Mouse (Mus musculus): Measurements from ENCODE around the gene Fcgr4. TPM values are rescaled to one million over a fixed set of nuclear protein-coding genes. Genes with fewer than 3 reads are reported as not detected.

The Fcgr4 gene
- polyA plus RNA-seq, 1 experiment from 2014 or later, result 0.56 TPM

DNA sequence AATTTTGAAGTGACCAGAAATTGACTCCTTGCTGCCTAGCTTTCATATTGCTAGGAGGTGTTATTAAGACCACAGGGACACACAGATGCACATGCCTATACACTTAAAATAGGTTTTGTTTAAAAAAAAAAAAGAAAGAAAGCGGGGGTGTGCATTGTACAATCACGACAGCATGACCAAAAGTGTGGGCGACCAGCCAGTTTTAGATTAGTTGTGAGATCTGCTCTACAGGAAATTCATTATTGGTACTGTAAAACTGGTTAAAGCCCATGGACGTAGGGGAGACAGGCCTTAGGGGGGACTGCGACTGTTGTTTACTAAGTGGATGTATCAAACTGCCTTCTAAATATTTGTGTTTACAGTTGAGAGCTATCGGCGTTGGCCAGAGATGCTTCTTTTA lies 21.2 kb downstream of the Fcgr4 start:
- Histone ChIP-seq H3K4me1 (replicated peaks; ENCODE audit: control insufficient read depth, insufficient read depth, low read length) (0 out of 2 replicates have a peak, but pooled peaks cover 7% of the 10 kb centered on the region), H3K4me3 (replicated peaks; ENCODE audit: low read length) (no peak overlapping the region), H3K36me3 (replicated peaks; ENCODE audit: control insufficient read depth, insufficient read depth) (no peaks in the 10 kb centered on the region), H3K9me3 (ENCODE audit: control insufficient read depth, low read length) (no peaks in the 10 kb centered on the region), H3K27me3 (ENCODE audit: control insufficient read depth, insufficient read depth, low read length) (peaks cover 9% of the 10 kb centered on the region), H3K9ac (no peak overlapping the region), H3K4me2 (replicated peaks) (no peak overlapping the region), H3K27ac (no peak overlapping the region)
- 90% methylated on average over 7 of the region's 7 CpGs for WGBS
- ATAC-seq (ENCODE audit: low FRiP score) (no peak), DNase-seq (ENCODE audit: low spot score) (no peak)

DNA sequence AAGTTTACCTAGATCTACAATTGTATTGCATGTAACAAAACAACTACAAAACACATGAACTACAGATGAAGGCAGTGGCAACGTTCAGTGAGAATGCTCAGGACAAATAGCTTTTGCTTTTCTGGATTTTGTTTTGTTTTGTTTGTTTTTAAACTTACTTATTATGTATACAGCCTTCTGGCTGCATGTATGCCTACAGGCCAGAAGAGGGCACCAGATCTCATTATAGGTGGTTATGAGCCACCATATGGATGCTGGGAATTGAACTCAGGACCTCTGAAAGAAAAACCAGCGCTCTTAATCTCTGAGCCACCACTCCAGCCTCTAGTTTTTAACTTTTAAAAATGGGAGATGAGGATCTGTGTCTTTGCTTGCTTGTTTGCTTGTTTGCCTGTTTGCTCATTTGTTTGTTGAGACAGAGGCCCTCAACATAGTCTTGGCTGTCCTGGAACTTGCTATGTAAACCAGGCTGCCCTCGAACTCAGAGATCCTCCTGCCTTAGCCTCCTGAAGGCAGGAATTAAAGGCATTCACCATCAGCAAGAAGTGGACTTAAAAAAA lies 25.0 kb downstream of the Fcgr4 start:
- Histone ChIP-seq H3K36me3 (replicated peaks; ENCODE audit: control insufficient read depth, insufficient read depth) (no peaks in the 10 kb centered on the region), H3K4me1 (replicated peaks; ENCODE audit: control insufficient read depth, insufficient read depth, low read length) (no peaks in the 10 kb centered on the region), H3K4me2 (replicated peaks) (peak overlapping the region; percentile 50), H3K27ac (peak overlapping the region; percentile 80; the same call in 1 of the 2 replicates), H3K27me3 (ENCODE audit: control insufficient read depth, insufficient read depth, low read length) (no peaks in the 10 kb centered on the region), H3K9me3 (ENCODE audit: control insufficient read depth, low read length) (no peaks in the 10 kb centered on the region), H3K9ac (peak overlapping the region; percentile 55), H3K4me3 (replicated peaks; ENCODE audit: low read length) (peak overlapping the region; percentile 43)
- WGBS, result 66% methylated on average over 3 of the region's 3 CpGs
- no peak for DNase-seq (ENCODE audit: low spot score)
- ATAC-seq (ENCODE audit: low FRiP score), result no peak

DNA sequence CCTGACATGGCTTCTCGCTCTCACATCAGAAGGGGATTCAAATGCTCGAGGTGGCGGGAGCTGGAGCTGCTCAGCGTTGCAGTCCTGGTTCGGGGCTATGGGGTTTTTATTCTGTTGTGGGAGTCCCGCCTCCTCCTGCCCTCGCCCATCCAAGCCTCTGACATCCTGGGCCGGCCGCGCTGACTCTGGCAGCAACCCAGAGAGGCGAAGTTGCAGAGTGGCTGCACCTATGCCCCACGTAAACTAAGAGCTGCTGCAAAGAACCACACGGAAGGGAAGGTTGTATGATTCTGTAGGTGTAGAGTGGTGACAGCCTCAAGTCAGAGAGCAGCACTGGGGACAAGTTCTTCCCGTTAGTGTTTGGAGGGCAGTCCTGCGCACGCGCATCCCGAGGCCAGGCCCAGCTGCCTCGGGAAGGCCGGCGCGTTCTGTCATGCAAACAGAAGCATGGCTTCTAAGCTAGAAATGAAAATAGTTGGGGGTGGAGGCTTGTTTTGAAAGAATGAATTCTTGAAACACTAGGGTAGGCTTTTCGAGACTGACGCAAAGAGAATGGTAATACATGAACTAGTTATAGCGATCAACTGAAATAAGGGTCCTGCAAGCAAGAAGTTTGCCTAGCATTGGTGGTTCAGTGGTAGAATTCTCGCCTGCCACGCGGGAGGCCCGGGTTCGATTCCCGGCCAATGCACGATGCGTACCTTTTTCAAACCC lies 25.8 kb downstream of the Fcgr4 start:
- H3K27ac ChIP-seq, result peak overlapping the region; percentile 80
- H3K4me1 ChIP-seq (replicated peaks; ENCODE audit: control insufficient read depth, insufficient read depth, low read length), result no peaks in the 10 kb centered on the region
- no peaks in the 10 kb centered on the region for H3K36me3 ChIP-seq (replicated peaks; ENCODE audit: control insufficient read depth, insufficient read depth)
- ATAC-seq (ENCODE audit: low FRiP score), result peak; percentile 96
- no peaks in the 10 kb centered on the region for H3K9me3 ChIP-seq (ENCODE audit: control insufficient read depth, low read length)
- H3K27me3 ChIP-seq (ENCODE audit: control insufficient read depth, insufficient read depth, low read length), result no peaks in the 10 kb centered on the region
- peak overlapping the region; percentile 50 for H3K4me2 ChIP-seq (replicated peaks)
- DNase-seq (ENCODE audit: low spot score), result peak; percentile 100
- H3K9ac ChIP-seq, result peak overlapping the region; percentile 60
- peak overlapping the region; percentile 43 for H3K4me3 ChIP-seq (replicated peaks; ENCODE audit: low read length)
- WGBS, result under 1% methylated on average over 33 of the region's 33 CpGs

DNA sequence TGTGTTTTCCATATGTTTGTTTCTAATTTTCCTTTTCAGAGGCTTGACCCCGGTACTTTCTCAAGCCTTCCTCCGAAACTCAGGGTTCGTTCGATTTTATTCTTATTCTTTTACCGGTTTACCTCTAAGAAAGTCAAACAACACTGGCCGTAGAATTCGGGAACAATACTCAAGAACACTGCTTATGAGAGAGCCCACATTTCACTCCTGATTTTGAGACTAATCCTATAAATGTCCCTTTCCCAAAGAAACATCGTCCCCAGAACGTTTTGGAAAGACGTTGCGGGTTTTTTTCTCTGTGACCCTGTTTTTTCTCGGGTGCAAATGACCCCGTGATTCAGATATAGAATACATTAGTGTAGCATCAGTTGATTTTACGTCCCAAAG lies 26.4 kb downstream of the Fcgr4 start:
- Histone ChIP-seq H3K9ac (peak overlapping the region; percentile 60), H3K9me3 (ENCODE audit: control insufficient read depth, low read length) (no peaks in the 10 kb centered on the region), H3K4me1 (replicated peaks; ENCODE audit: control insufficient read depth, insufficient read depth, low read length) (no peaks in the 10 kb centered on the region), H3K27ac (peak overlapping the region; percentile 65; the same call in 1 of the 2 replicates), H3K27me3 (ENCODE audit: control insufficient read depth, insufficient read depth, low read length) (no peaks in the 10 kb centered on the region), H3K36me3 (replicated peaks; ENCODE audit: control insufficient read depth, insufficient read depth) (no peaks in the 10 kb centered on the region), H3K4me3 (replicated peaks; ENCODE audit: low read length) (peak overlapping the region; percentile 43), H3K4me2 (replicated peaks) (peak overlapping the region; percentile 50)
- ATAC-seq (ENCODE audit: low FRiP score) (peak; percentile 5; the same call in 1 of the 2 replicates), DNase-seq (ENCODE audit: low spot score) (no peak)
- 4% methylated on average over 14 of the region's 14 CpGs for WGBS

DNA sequence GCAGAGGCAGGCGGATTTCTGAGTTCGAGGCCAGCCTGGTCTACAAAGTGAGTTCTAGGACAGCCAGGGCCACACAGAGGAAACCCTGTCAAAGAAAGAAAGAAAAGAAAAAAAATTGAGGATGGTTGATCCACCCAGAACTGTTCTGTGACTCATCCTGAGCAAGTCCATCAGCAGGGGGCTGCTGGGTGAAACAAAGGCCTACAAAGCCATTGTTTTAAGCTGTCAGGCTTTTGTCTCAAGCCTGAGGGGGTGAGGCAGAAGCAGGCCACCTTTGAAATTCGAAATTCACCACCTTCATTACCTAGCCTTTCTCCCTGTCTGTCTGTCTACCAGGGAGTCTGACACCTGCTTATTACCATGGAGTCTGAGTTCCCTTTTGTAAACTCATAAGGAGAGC lies 27.8 kb downstream of the Fcgr4 start:
- H3K4me1 ChIP-seq (replicated peaks; ENCODE audit: control insufficient read depth, insufficient read depth, low read length), result no peaks in the 10 kb centered on the region
- DNase-seq (ENCODE audit: low spot score) (no peak), ATAC-seq (ENCODE audit: low FRiP score) (no peak)
- no peak overlapping the region for H3K4me3 ChIP-seq (replicated peaks; ENCODE audit: low read length)
- no peak overlapping the region for H3K27ac ChIP-seq
- no peaks in the 10 kb centered on the region for H3K9me3 ChIP-seq (ENCODE audit: control insufficient read depth, low read length)
- 73% methylated on average over 3 of the region's 3 CpGs for WGBS
- no peaks in the 10 kb centered on the region for H3K36me3 ChIP-seq (replicated peaks; ENCODE audit: control insufficient read depth, insufficient read depth)
- H3K4me2 ChIP-seq (replicated peaks), result no peak overlapping the region
- H3K9ac ChIP-seq, result no peak overlapping the region
- no peaks in the 10 kb centered on the region for H3K27me3 ChIP-seq (ENCODE audit: control insufficient read depth, insufficient read depth, low read length)

DNA sequence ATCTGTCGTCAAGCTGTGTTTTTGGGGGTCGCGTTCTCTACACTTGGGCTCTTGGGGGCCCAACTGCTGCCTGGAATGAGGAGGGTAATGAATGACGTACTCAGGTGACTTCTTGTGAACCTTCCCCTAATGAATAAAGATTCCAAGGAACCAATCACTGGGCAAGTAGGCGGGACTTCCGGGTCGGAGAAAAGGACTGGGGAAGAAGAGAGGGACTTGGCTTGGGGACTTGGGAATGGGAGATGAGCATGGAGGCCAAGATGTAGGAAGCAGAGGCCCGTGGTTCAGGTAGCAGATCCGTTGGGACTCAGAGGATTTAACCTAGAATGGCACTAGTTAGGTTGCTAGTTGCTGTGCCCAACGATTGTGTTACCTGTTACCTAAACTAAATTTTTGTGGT lies 30.5 kb downstream of the Fcgr4 start:
- Histone ChIP-seq H3K36me3 (replicated peaks; ENCODE audit: control insufficient read depth, insufficient read depth) (no peaks in the 10 kb centered on the region), H3K4me1 (replicated peaks; ENCODE audit: control insufficient read depth, insufficient read depth, low read length) (no peaks in the 10 kb centered on the region), H3K4me2 (replicated peaks) (no peak overlapping the region), H3K9me3 (ENCODE audit: control insufficient read depth, low read length) (no peaks in the 10 kb centered on the region), H3K27ac (no peak overlapping the region), H3K27me3 (ENCODE audit: control insufficient read depth, insufficient read depth, low read length) (no peaks in the 10 kb centered on the region), H3K4me3 (replicated peaks; ENCODE audit: low read length) (no peak overlapping the region), H3K9ac (no peak overlapping the region)
- ATAC-seq (ENCODE audit: low FRiP score) (no peak), DNase-seq (ENCODE audit: low spot score) (no peak)
- WGBS, result 52% methylated on average over 10 of the region's 10 CpGs

DNA sequence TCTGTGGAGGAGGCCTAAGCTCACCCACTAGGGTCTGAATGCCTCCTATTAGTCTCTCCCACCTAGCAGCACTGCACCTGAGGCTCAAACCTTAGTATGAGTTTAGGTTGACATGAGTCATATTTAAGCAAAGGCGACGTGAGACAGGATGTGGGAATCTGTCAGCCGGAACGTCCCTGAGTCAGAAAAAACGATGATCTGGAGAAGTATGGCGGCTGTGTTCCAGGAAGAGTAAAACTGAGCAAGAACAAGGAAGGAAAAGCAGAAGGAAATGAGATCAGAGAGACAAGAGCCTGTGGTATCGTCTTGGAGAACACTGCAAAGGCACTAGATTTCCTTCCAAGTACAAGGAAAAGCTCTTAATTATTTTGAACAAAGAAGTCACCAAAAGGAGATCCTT lies 32.1 kb downstream of the Fcgr4 start:
- Histone ChIP-seq H3K4me3 (replicated peaks; ENCODE audit: low read length) (no peak overlapping the region), H3K36me3 (replicated peaks; ENCODE audit: control insufficient read depth, insufficient read depth) (no peaks in the 10 kb centered on the region), H3K4me1 (replicated peaks; ENCODE audit: control insufficient read depth, insufficient read depth, low read length) (no peaks in the 10 kb centered on the region), H3K27ac (no peak overlapping the region), H3K27me3 (ENCODE audit: control insufficient read depth, insufficient read depth, low read length) (no peaks in the 10 kb centered on the region), H3K9ac (no peak overlapping the region), H3K9me3 (ENCODE audit: control insufficient read depth, low read length) (no peaks in the 10 kb centered on the region), H3K4me2 (replicated peaks) (no peak overlapping the region)
- DNase-seq (ENCODE audit: low spot score), result no peak
- no peak for ATAC-seq (ENCODE audit: low FRiP score)
- WGBS, result 91% methylated on average over 7 of the region's 7 CpGs

DNA sequence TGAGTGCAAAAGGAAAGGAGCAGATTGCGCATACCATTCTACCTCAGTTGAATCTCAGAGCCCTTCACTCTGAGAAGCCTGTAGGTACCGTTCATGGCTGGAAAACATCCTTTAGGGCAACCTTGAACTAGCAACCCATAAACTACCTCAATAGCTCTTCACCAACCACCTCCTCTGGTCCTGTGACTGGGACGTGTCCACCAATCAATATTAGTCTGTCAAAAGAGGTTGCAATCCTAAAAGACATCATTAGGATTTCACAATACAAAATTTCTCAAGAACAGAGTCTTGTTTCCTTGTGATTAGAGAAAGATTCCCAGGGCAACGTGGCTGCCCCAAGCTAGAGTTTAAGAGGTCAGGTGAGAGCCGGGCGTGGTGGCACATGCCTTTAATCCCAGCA lies 34.6 kb downstream of the Fcgr4 start:
- Histone ChIP-seq H3K4me2 (replicated peaks) (no peak overlapping the region), H3K9ac (no peak overlapping the region), H3K27ac (no peak overlapping the region), H3K9me3 (ENCODE audit: control insufficient read depth, low read length) (no peaks in the 10 kb centered on the region), H3K36me3 (replicated peaks; ENCODE audit: control insufficient read depth, insufficient read depth) (no peaks in the 10 kb centered on the region), H3K4me3 (replicated peaks; ENCODE audit: low read length) (no peak overlapping the region), H3K27me3 (ENCODE audit: control insufficient read depth, insufficient read depth, low read length) (no peaks in the 10 kb centered on the region), H3K4me1 (replicated peaks; ENCODE audit: control insufficient read depth, insufficient read depth, low read length) (no peaks in the 10 kb centered on the region)
- WGBS, result 90% methylated on average over 6 of the region's 6 CpGs
- ATAC-seq (ENCODE audit: low FRiP score), result no peak
- DNase-seq (ENCODE audit: low spot score), result no peak

DNA sequence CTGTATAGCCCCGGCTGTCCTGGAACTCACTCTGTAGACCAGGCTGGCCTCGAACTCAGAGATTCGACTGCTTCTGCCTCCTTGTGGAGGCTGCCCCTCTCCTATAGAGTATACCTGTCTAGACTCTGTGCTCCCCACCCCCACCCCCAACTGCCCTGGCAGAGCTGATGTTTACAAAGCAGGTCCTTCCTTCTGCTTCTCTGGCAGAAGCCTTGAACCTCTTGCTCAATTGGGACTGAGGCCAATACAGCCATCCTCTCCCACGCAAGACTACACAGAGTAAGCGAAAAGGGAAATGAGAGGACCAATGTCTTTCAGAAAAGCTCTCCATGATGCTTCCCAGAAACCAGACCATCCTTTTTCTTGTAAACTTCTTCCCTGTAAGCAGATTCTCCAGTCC lies 38.5 kb downstream of the Fcgr4 start:
- Histone ChIP-seq H3K4me1 (replicated peaks; ENCODE audit: control insufficient read depth, insufficient read depth, low read length) (no peaks in the 10 kb centered on the region), H3K27ac (no peak overlapping the region), H3K4me2 (replicated peaks) (no peak overlapping the region), H3K36me3 (replicated peaks; ENCODE audit: control insufficient read depth, insufficient read depth) (no peaks in the 10 kb centered on the region), H3K4me3 (replicated peaks; ENCODE audit: low read length) (no peak overlapping the region), H3K27me3 (ENCODE audit: control insufficient read depth, insufficient read depth, low read length) (no peaks in the 10 kb centered on the region), H3K9me3 (ENCODE audit: control insufficient read depth, low read length) (no peaks in the 10 kb centered on the region), H3K9ac (no peak overlapping the region)
- no peak for ATAC-seq (ENCODE audit: low FRiP score)
- no peak for DNase-seq (ENCODE audit: low spot score)
- 95% methylated on average over 5 of the region's 5 CpGs for WGBS
